Mouse (Mus musculus): ENCODE measurements around the gene Peli2.

DNA sequence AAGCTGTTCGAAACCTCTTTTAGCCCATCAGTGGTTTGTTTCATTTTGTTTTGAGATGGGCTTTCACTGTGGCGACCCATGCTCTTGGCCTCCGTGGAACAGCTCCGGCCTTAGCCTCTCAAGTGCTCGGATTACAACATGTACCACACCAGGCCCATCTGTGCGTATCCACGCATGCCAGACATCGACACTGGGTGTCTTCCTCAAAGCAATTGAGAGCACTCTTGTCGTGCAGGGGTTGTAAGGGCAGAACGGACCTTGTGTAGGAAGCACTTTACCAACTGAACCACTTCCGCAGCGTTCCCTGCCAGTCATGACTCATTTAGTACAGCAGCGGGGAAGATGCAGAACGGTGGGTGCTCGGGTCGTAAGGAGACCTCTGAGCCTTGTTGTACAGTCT lies 78.3 kb downstream of the Peli2 start:
- TF ChIP-seq CTCF (IDR thresholded peaks at IDR 0.05; ENCODE audit: insufficient read depth, low read length) = no peak
- TF ChIP-seq POLR2A (IDR thresholded peaks at IDR 0.05; ENCODE audit: borderline replicate concordance, extremely low read depth, low read depth, low read length) = no peak
